ENCODE assay signal across 11 mouse cellular contexts in genomic region chr1:135731393-135731792, GRCm38 (mm10). TPM values are rescaled to one million over a fixed set of nuclear protein-coding genes. Genes with fewer than 3 reads are reported as not detected.
DNase-seq lines count a peak whose midpoint lies in the region; ATAC-seq and TF ChIP-seq lines count a peak whose summit lies in the region.
"Had no signal": no experiment of that assay in that cellular context is flagged by ENCODE, and none has a peak within 500 bp of the region (broad histone marks: within the 10 kb centered on the region; RNA-seq: fewer than 3 reads in every experiment).

No protein-coding gene starts in this region.

- DNase-seq in heart, adult 2 months = no peak
- no peak for DNase-seq in heart, adult 8-10 months (ENCODE audit: low spot score)
- DNase-seq in lung, embryonic 14.5 days = peak; percentile 67
- DNase-seq in lung, postnatal 25 days (ENCODE audit: low spot score) = no peak
- no peak for DNase-seq in natural killer cell, adult 2 months (ENCODE audit: low spot score in 2 of 2)
- no peak for DNase-seq in adrenal gland, adult 2 months
- DNase-seq: B cell, adult 2 months; cerebellum, adult 11 months; thymus, postnatal 14 days had no signal

- 0 out of 2 replicates have a peak overlapping the region, but pooled peaks have one; percentile 15 for H3K9ac ChIP-seq in heart, adult 2 months (ENCODE audit: low read depth, low read length)
- peak overlapping the region; percentile 82 for H3K9ac ChIP-seq in lung, embryonic 14.5 days
- peak overlapping the region; percentile 75 for H3K9ac ChIP-seq in intestine, embryonic 16.5 days (ENCODE audit: low read depth, low read length)
- peak overlapping the region; percentile 18; the same call in 1 of the 2 replicates for H3K9ac ChIP-seq in stomach, embryonic 14.5 days (replicated peaks; ENCODE audit: low read depth, low read length)

- ATAC-seq in lung, embryonic 14.5 days (ENCODE audit: insufficient read depth) = no peak
- no peak for ATAC-seq in intestine, embryonic 16.5 days
- ATAC-seq in stomach, embryonic 14.5 days (ENCODE audit: insufficient number of reproducible peaks, insufficient read depth, low FRiP score, low read depth) = no peak

- no peaks in the 10 kb centered on the region for H3K79me2 ChIP-seq in heart, adult 2 months (replicated peaks; ENCODE audit: control insufficient read depth, insufficient read depth, low read length)

- 30% methylated on average over 7 of the region's 7 CpGs for WGBS in heart, adult 2 months
- WGBS in lung, embryonic 14.5 days = 25% methylated on average over 7 of the region's 7 CpGs
- 31% methylated on average over 7 of the region's 7 CpGs for WGBS in intestine, embryonic 16.5 days
- WGBS in stomach, embryonic 14.5 days = 35% methylated on average over 7 of the region's 7 CpGs

- no peak for TF ChIP-seq CTCF in heart, adult 2 months (IDR thresholded peaks at IDR 0.05)
- TF ChIP-seq CTCF in lung, embryonic 14.5 days (IDR thresholded peaks at IDR 0.05; ENCODE audit: low read depth) = no peak

- H3K4me1 ChIP-seq in heart, adult 2 months (ENCODE audit: control insufficient read depth, insufficient read depth, low read length) = peaks cover 29% of the 10 kb centered on the region
- H3K4me1 ChIP-seq in lung, embryonic 14.5 days (ENCODE audit: insufficient read depth) = peaks cover 65% of the 10 kb centered on the region
- H3K4me1 ChIP-seq in intestine, embryonic 16.5 days (ENCODE audit: control insufficient read depth, insufficient read depth, low read length) = peaks cover 55% of the 10 kb centered on the region
- H3K4me1 ChIP-seq in stomach, embryonic 14.5 days (ENCODE audit: control insufficient read depth, insufficient read depth, low read length) = peaks cover 58% of the 10 kb centered on the region

- TF ChIP-seq EP300 in heart, adult 2 months (IDR thresholded peaks at IDR 0.05; ENCODE audit: insufficient read depth, low read depth, low read length) = no peak

- no peaks in the 10 kb centered on the region for H3K9me3 ChIP-seq in lung, embryonic 14.5 days (ENCODE audit: low read depth, low read length)
- H3K9me3 ChIP-seq in intestine, embryonic 16.5 days (ENCODE audit: control insufficient read depth, low read length) = no peaks in the 10 kb centered on the region
- no peaks in the 10 kb centered on the region for H3K9me3 ChIP-seq in stomach, embryonic 14.5 days (ENCODE audit: control insufficient read depth, low read depth, low read length)

- intact Hi-C loops in heart, adult 2 months (cut with DNase I) = no loop called here

- H3K36me3 ChIP-seq in heart, adult 2 months (ENCODE audit: control insufficient read depth, insufficient read depth, low read length) = no peaks in the 10 kb centered on the region; the same call in 1 of the 2 replicates
- peaks cover 18% of the 10 kb centered on the region; the same call in 1 of the 2 replicates for H3K36me3 ChIP-seq in lung, embryonic 14.5 days (ENCODE audit: insufficient read depth)
- H3K36me3 ChIP-seq in intestine, embryonic 16.5 days (ENCODE audit: control insufficient read depth, insufficient read depth, low read length) = 0 out of 2 replicates have a peak, but pooled peaks cover 2% of the 10 kb centered on the region
- no peaks in the 10 kb centered on the region for H3K36me3 ChIP-seq in stomach, embryonic 14.5 days (ENCODE audit: control insufficient read depth, insufficient read depth, low read length)

- H3K27ac ChIP-seq in heart, adult 2 months = peak overlapping the region; percentile 71
- peak overlapping the region; percentile 99 for H3K27ac ChIP-seq in lung, embryonic 14.5 days (ENCODE audit: low read depth)
- peak overlapping the region; percentile 92 for H3K27ac ChIP-seq in intestine, embryonic 16.5 days (ENCODE audit: low read length)
- H3K27ac ChIP-seq in stomach, embryonic 14.5 days (ENCODE audit: low read length) = peak overlapping the region; percentile 96

- no peaks in the 10 kb centered on the region for H3K27me3 ChIP-seq in heart, adult 2 months (ENCODE audit: control insufficient read depth, insufficient read depth, low read length)
- H3K27me3 ChIP-seq in lung, embryonic 14.5 days (ENCODE audit: insufficient read depth, low read length) = no peaks in the 10 kb centered on the region
- H3K27me3 ChIP-seq in intestine, embryonic 16.5 days (replicated peaks; ENCODE audit: control insufficient read depth, insufficient read depth, low read length) = no peaks in the 10 kb centered on the region
- no peaks in the 10 kb centered on the region for H3K27me3 ChIP-seq in stomach, embryonic 14.5 days (ENCODE audit: control insufficient read depth, insufficient read depth, low read length)

- no peak for TF ChIP-seq POLR2A in heart, adult 2 months (IDR thresholded peaks at IDR 0.05; ENCODE audit: insufficient read depth, low read depth, low read length)

- peak overlapping the region; percentile 90 for H3K4me2 ChIP-seq in lung, embryonic 14.5 days
- peak overlapping the region; percentile 82 for H3K4me2 ChIP-seq in intestine, embryonic 16.5 days (ENCODE audit: low read depth, low read length)
- peak overlapping the region; percentile 80 for H3K4me2 ChIP-seq in stomach, embryonic 14.5 days (replicated peaks; ENCODE audit: low read depth, low read length)

- H3K4me3 ChIP-seq in heart, adult 2 months = peak overlapping the region; percentile 6; the same call in 1 of the 2 replicates
- H3K4me3 ChIP-seq in lung, embryonic 14.5 days (ENCODE audit: low read depth, low read length) = peak overlapping the region; percentile 68
- peak overlapping the region; percentile 57 for H3K4me3 ChIP-seq in intestine, embryonic 16.5 days (ENCODE audit: low read length)
- peak overlapping the region; percentile 67; the same call in 1 of the 2 replicates for H3K4me3 ChIP-seq in stomach, embryonic 14.5 days (ENCODE audit: low read depth, low read length)

RNA-seq across cellular contexts. Expression of gene Csrp1, which starts 11.5 kb away (rescaled TPM):
- total RNA-seq in heart, adult 2 months (2021) = 10 to 100 TPM; 50.1 to 50.5 TPM
- 99.2 and 128 TPM in 2 replicates for polyA plus RNA-seq in heart, adult 2 months (2012; rRNA removed)
- 10 to 100 TPM; 36.0 to 45.8 (median 40.9) TPM for total RNA-seq in heart, adult 8-10 months (2022)
- 271 and 297 TPM in 2 replicates for polyA plus RNA-seq in lung, embryonic 14.5 days (2014; fragmentation: Nextera tagmentation; extraction: Ambion mirVana)
- 215 TPM in 2 replicates for polyA plus RNA-seq in intestine, embryonic 16.5 days (2015; fragmentation: Nextera tagmentation; extraction: Ambion mirVana)
- 232 and 265 TPM in 2 replicates for polyA plus RNA-seq in stomach, embryonic 14.5 days (2014; fragmentation: Nextera tagmentation; extraction: Ambion mirVana)
- total RNA-seq in adrenal gland, adult 2 months (2021) = 100 to 1,000 TPM in 1 of 2 experiments, 10 to 100 TPM in 1; 68.0 to 133 TPM
- polyA plus RNA-seq in adrenal gland, adult 2 months (2012; rRNA removed) = 65.7 and 70.2 TPM in 2 replicates

RNA-seq across cellular contexts. Expression of gene Phlda3, which starts 34.5 kb away (rescaled TPM):
- total RNA-seq in heart, adult 2 months (2021) = 10 to 100 TPM in 1 of 2 experiments, 1 to 10 TPM in 1; 8.4 to 11.5 TPM
- polyA plus RNA-seq in heart, adult 2 months (2012; rRNA removed) = 23.3 and 36.8 TPM in 2 replicates
- total RNA-seq in heart, adult 8-10 months (2022) = 10 to 100 TPM in 1 of 4 experiments, 1 to 10 TPM in 3; 7.2 to 12.7 (median 8.4) TPM
- 75.4 and 79.5 TPM in 2 replicates for polyA plus RNA-seq in lung, embryonic 14.5 days (2014; fragmentation: Nextera tagmentation; extraction: Ambion mirVana)
- 36.2 and 36.6 TPM in 2 replicates for polyA plus RNA-seq in intestine, embryonic 16.5 days (2015; fragmentation: Nextera tagmentation; extraction: Ambion mirVana)
- polyA plus RNA-seq in stomach, embryonic 14.5 days (2014; fragmentation: Nextera tagmentation; extraction: Ambion mirVana) = 82.1 and 86.8 TPM in 2 replicates
- total RNA-seq in adrenal gland, adult 2 months (2021) = 10 to 100 TPM; 35.1 to 83.1 TPM
- 119 and 180 TPM in 2 replicates for polyA plus RNA-seq in adrenal gland, adult 2 months (2012; rRNA removed)

RNA-seq across cellular contexts. Expression of gene Tnni1, which starts 47.8 kb away (rescaled TPM):
- total RNA-seq in heart, adult 2 months (2021) = 1 to 10 TPM in 1 of 2 experiments, under 1 TPM in 1; 0.84 to 1.1 TPM
- 1.3 and 2.5 TPM in 2 replicates for polyA plus RNA-seq in heart, adult 2 months (2012; rRNA removed)
- 1 to 10 TPM in 2 of 4 experiments, under 1 TPM in 2; 0.44 to 2.4 (median 1.1) TPM for total RNA-seq in heart, adult 8-10 months (2022)
- 11.4 and 63.9 TPM in 2 replicates for polyA plus RNA-seq in lung, embryonic 14.5 days (2014; fragmentation: Nextera tagmentation; extraction: Ambion mirVana)
- 6.4 and 8.7 TPM in 2 replicates for polyA plus RNA-seq in intestine, embryonic 16.5 days (2015; fragmentation: Nextera tagmentation; extraction: Ambion mirVana)
- 1.9 and 3.2 TPM in 2 replicates for polyA plus RNA-seq in stomach, embryonic 14.5 days (2014; fragmentation: Nextera tagmentation; extraction: Ambion mirVana)
- total RNA-seq in adrenal gland, adult 2 months (2021) = not detected
- polyA plus RNA-seq in adrenal gland, adult 2 months (2012; rRNA removed) = 0.15 and 0.28 TPM in 2 replicates

Comparison
In these comparisons a context has a peak if more than half of its experiments do, and no peak if none do; other contexts are left out.
1. H3K4me3 ChIP-seq: peak in every context shown above with its lines; median percentile 68 in lung, embryonic 14.5 days; 67 in stomach, embryonic 14.5 days; 57 in intestine, embryonic 16.5 days; 6 in heart, adult 2 months.
2. H3K9ac ChIP-seq: peak in every context shown above with its lines; median percentile 82 in lung, embryonic 14.5 days; 75 in intestine, embryonic 16.5 days; 18 in stomach, embryonic 14.5 days; 15 in heart, adult 2 months.